Mouse (Mus musculus) heart, embryonic 16.5 days (tissue): ENCODE measurements around the gene Ttll11. TPM values are rescaled to one million over a fixed set of nuclear protein-coding genes. Genes with fewer than 3 reads are reported as not detected.

ENCODE experiments used
- ATAC-seq: fragments of 200-750 bp; cut with Nextera tagmentation; replicated peaks from 2 replicates; pipeline ENCODE4 v1.8.0; 2017; ENCODE audit warnings: moderate number of reproducible peaks; ENCODE audit not compliant: insufficient read depth, low FRiP score; ENCODE audit errors: extremely low read depth
- H3K27ac ChIP-seq: fragments of 300-500 bp; sonication (generic); 2 replicates; pipeline ENCODE4 v1.5.1; 2014; ENCODE audit warnings: mild to moderate bottlenecking, low read length, control low read depth, moderate library complexity
- H3K27me3 ChIP-seq: fragments of 300-500 bp; sonication (generic); 2 replicates; pipeline ENCODE4 v1.6.1; 2014; ENCODE audit warnings: low read length, mixed read lengths; ENCODE audit not compliant: control insufficient read depth, insufficient read depth
- H3K36me3 ChIP-seq: fragments of 300-500 bp; sonication (generic); 2 replicates; pipeline ENCODE4 v1.6.1; 2014; ENCODE audit not compliant: control insufficient read depth, insufficient read depth
- H3K4me1 ChIP-seq: fragments of 300-500 bp; sonication (generic); 2 replicates; pipeline ENCODE4 v1.6.1; 2014; ENCODE audit warnings: low read length, mixed read lengths; ENCODE audit not compliant: control insufficient read depth, insufficient read depth
- H3K4me2 ChIP-seq: fragments of 300-500 bp; sonication (generic); 2 replicates; pipeline ENCODE4 v1.6.1; 2014; ENCODE audit warnings: low read depth, mild to moderate bottlenecking, control low read depth, low read length
- H3K4me3 ChIP-seq: fragments of 300-500 bp; sonication (generic); 2 replicates; pipeline ENCODE4 v1.5.1; 2014; ENCODE audit warnings: mild to moderate bottlenecking, control low read depth, low read length
- H3K9ac ChIP-seq: fragments of 300-500 bp; sonication (generic); 2 replicates; pipeline ENCODE4 v1.6.1; 2014; ENCODE audit warnings: low read length, control low read depth
- H3K9me3 ChIP-seq: fragments of 300-500 bp; sonication (generic); replicated peaks from 2 replicates; pipeline ENCODE4 v1.6.1; 2016; ENCODE audit warnings: low read length; ENCODE audit not compliant: control insufficient read depth
- WGBS: fragments of 180-500 bp; shearing (Covaris S2); extraction: QIAGEN DNeasy Blood & Tissue Kit; methylation state at CpG from one replicate; pipeline ENCODE4 v1.1.7; 2014; 5-methylcytosine and 5-hydroxymethylcytosine counted together
- polyA plus RNA-seq: library from polyadenylated mRNA; unstranded; fragments of >200 nt; fragmentation: Nextera tagmentation; extraction: Ambion mirVana; gene quantifications from 2 replicates; pipeline ENCODE4 v1.2.1, GENCODE M21; 2015

Ttll11 gene
- polyA plus RNA-seq, 1 experiment from 2014 or later: 0.80 TPM

- no peak for ATAC-seq
- no peaks in the 10 kb centered on the region for H3K27me3 ChIP-seq
- H3K36me3 ChIP-seq: no peaks in the 10 kb centered on the region
- H3K9ac ChIP-seq: no peak overlapping the region
- no peak overlapping the region for H3K27ac ChIP-seq
- no peaks in the 10 kb centered on the region for H3K9me3 ChIP-seq
- no peaks in the 10 kb centered on the region for H3K4me1 ChIP-seq
- 84% methylated on average over 18 of the region's 18 CpGs for WGBS
- no peak overlapping the region for H3K4me2 ChIP-seq
- no peak overlapping the region for H3K4me3 ChIP-seq
These were observed 227.8 kb downstream of the Ttll11 start for GRCm38 (mm10) chr2:35751781-35752505.

- no peaks in the 10 kb centered on the region for H3K36me3 ChIP-seq
- H3K9ac ChIP-seq: no peak overlapping the region
- H3K9me3 ChIP-seq: no peaks in the 10 kb centered on the region
- H3K4me3 ChIP-seq: no peak overlapping the region
- no peaks in the 10 kb centered on the region for H3K4me1 ChIP-seq
- no peaks in the 10 kb centered on the region for H3K27me3 ChIP-seq
- WGBS: 62% methylated on average over 7 of the region's 7 CpGs
- ATAC-seq: no peak
- no peak overlapping the region for H3K4me2 ChIP-seq
- H3K27ac ChIP-seq: no peak overlapping the region
These were observed 229.1 kb downstream of the Ttll11 start for GRCm38 (mm10) chr2:35750533-35751141.

- Histone ChIP-seq H3K9ac (no peak overlapping the region), H3K4me3 (no peak overlapping the region), H3K36me3 (no peaks in the 10 kb centered on the region), H3K4me2 (no peak overlapping the region), H3K27ac (no peak overlapping the region), H3K27me3 (no peaks in the 10 kb centered on the region), H3K4me1 (no peaks in the 10 kb centered on the region), H3K9me3 (no peaks in the 10 kb centered on the region)
- WGBS: 73% methylated on average over 12 of the region's 12 CpGs
- ATAC-seq: no peak
These were observed 232.2 kb downstream of the Ttll11 start for GRCm38 (mm10) chr2:35747371-35748035.

GRCm38 (mm10) chr2:35746638-35747037, 233.1 kb downstream of the Ttll11 start:
- Histone ChIP-seq H3K4me2 (no peak overlapping the region), H3K27ac (no peak overlapping the region), H3K9ac (no peak overlapping the region), H3K4me1 (no peaks in the 10 kb centered on the region), H3K36me3 (no peaks in the 10 kb centered on the region), H3K9me3 (no peaks in the 10 kb centered on the region), H3K4me3 (no peak overlapping the region), H3K27me3 (no peaks in the 10 kb centered on the region)
- WGBS: 26% methylated on average over 5 of the region's 7 CpGs
- no peak for ATAC-seq

GRCm38 (mm10) chr2:35745876-35746275, 233.8 kb downstream of the Ttll11 start:
- H3K4me3 ChIP-seq: no peak overlapping the region
- WGBS: 83% methylated on average over 10 of the region's 10 CpGs
- no peaks in the 10 kb centered on the region for H3K9me3 ChIP-seq
- no peaks in the 10 kb centered on the region for H3K4me1 ChIP-seq
- H3K36me3 ChIP-seq: no peaks in the 10 kb centered on the region
- no peak overlapping the region for H3K4me2 ChIP-seq
- no peaks in the 10 kb centered on the region for H3K27me3 ChIP-seq
- H3K27ac ChIP-seq: no peak overlapping the region
- H3K9ac ChIP-seq: no peak overlapping the region
- no peak for ATAC-seq

GRCm38 (mm10) chr2:35739669-35740254, 240.0 kb downstream of the Ttll11 start:
- no peaks in the 10 kb centered on the region for H3K36me3 ChIP-seq
- peak overlapping the region; percentile 20; the same call in 1 of the 2 replicates for H3K4me2 ChIP-seq
- H3K27ac ChIP-seq: no peak overlapping the region
- no peak overlapping the region for H3K9ac ChIP-seq
- H3K27me3 ChIP-seq: no peaks in the 10 kb centered on the region
- WGBS: 54% methylated on average over 13 of the region's 13 CpGs
- peaks cover 3% of the 10 kb centered on the region for H3K9me3 ChIP-seq
- no peaks in the 10 kb centered on the region for H3K4me1 ChIP-seq
- ATAC-seq: no peak
- H3K4me3 ChIP-seq: no peak overlapping the region

GRCm38 (mm10) chr2:35737467-35738027, 242.2 kb downstream of the Ttll11 start:
- Histone ChIP-seq H3K36me3 (no peaks in the 10 kb centered on the region), H3K4me1 (no peaks in the 10 kb centered on the region), H3K9ac (no peak overlapping the region), H3K27me3 (no peaks in the 10 kb centered on the region), H3K27ac (no peak overlapping the region), H3K9me3 (peaks cover 6% of the 10 kb centered on the region), H3K4me2 (no peak overlapping the region), H3K4me3 (no peak overlapping the region)
- ATAC-seq: no peak
- 69% methylated on average over 7 of the region's 7 CpGs for WGBS

GRCm38 (mm10) chr2:35736061-35736460, 243.7 kb downstream of the Ttll11 start:
- Histone ChIP-seq H3K4me3 (no peak overlapping the region), H3K27me3 (no peaks in the 10 kb centered on the region), H3K4me2 (no peak overlapping the region), H3K9ac (no peak overlapping the region), H3K27ac (no peak overlapping the region), H3K9me3 (peaks cover 6% of the 10 kb centered on the region), H3K36me3 (peaks cover 1% of the 10 kb centered on the region; the same call in 1 of the 2 replicates), H3K4me1 (no peaks in the 10 kb centered on the region)
- 70% methylated on average over 2 of the region's 2 CpGs for WGBS
- ATAC-seq: no peak
